Mouse (Mus musculus): ENCODE measurements around the gene Plpp1.

Gene Plpp1

GRCm38 (mm10) chr13:112773991-112774675, 26.5 kb upstream of the Plpp1 start:
- no peak for DNase-seq

GRCm38 (mm10) chr13:112775856-112776255, 24.7 kb upstream of the Plpp1 start:
- DNase-seq = no peak

- DNase-seq = no peak
These were observed 22.2 kb upstream of the Plpp1 start for GRCm38 (mm10) chr13:112778407-112778806.

GRCm38 (mm10) chr13:112785305-112785704, 15.3 kb upstream of the Plpp1 start:
- DNase-seq = no peak

- DNase-seq = no peak
These were observed 14.4 kb upstream of the Plpp1 start for GRCm38 (mm10) chr13:112786142-112786541.

- no peak for DNase-seq
These were observed 13.6 kb upstream of the Plpp1 start for GRCm38 (mm10) chr13:112786942-112787533.

GRCm38 (mm10) chr13:112790774-112791173, 9.8 kb upstream of the Plpp1 start:
- no peak for DNase-seq

GRCm38 (mm10) chr13:112791906-112792305, 8.7 kb upstream of the Plpp1 start:
- no peak for DNase-seq

- DNase-seq = no peak
These were observed 2.2 kb upstream of the Plpp1 start for GRCm38 (mm10) chr13:112798243-112798952.

- DNase-seq = no peak
These were observed 1.7 kb upstream of the Plpp1 start for GRCm38 (mm10) chr13:112798953-112799305.

- DNase-seq = no peak
These were observed 811 bp upstream of the Plpp1 start for GRCm38 (mm10) chr13:112799721-112800241.

- no peak for DNase-seq
These were observed 901 bp downstream of the Plpp1 start for GRCm38 (mm10) chr13:112801381-112802004.

- DNase-seq = no peak
These were observed 2.5 kb downstream of the Plpp1 start for GRCm38 (mm10) chr13:112803106-112803505.

GRCm38 (mm10) chr13:112803661-112804060, 3.1 kb downstream of the Plpp1 start:
- DNase-seq = no peak

- DNase-seq = no peak
These were observed 4.9 kb downstream of the Plpp1 start for GRCm38 (mm10) chr13:112805529-112805928.

GRCm38 (mm10) chr13:112807936-112808667, 7.5 kb downstream of the Plpp1 start:
- DNase-seq = no peak

- DNase-seq = no peak
These were observed 9.1 kb downstream of the Plpp1 start for GRCm38 (mm10) chr13:112809504-112810247.

GRCm38 (mm10) chr13:112810248-112810645, 9.7 kb downstream of the Plpp1 start:
- DNase-seq = no peak

- DNase-seq = no peak
These were observed 10.2 kb downstream of the Plpp1 start for GRCm38 (mm10) chr13:112810751-112811150.

GRCm38 (mm10) chr13:112811708-112812403, 11.3 kb downstream of the Plpp1 start:
- no peak for DNase-seq

- no peak for DNase-seq
These were observed 15.4 kb downstream of the Plpp1 start for GRCm38 (mm10) chr13:112815996-112816395.

Measured in thymus, postnatal 36 days (tissue).